Mouse (Mus musculus): ENCODE results near the gene Pkp4. TPM values are rescaled to one million over a fixed set of nuclear protein-coding genes. Genes with fewer than 3 reads are reported as not detected.
A peak's percentile ranks its signal among the peaks of the same experiment; 100 is the strongest.

Gene Pkp4
- polyA plus RNA-seq, 1 experiment from 2014 or later, result 7.7 TPM

GRCm38 (mm10) chr2:59212846-59213245 lies 52.2 kb downstream of the Pkp4 start:
- Histone ChIP-seq H3K36me3 (replicated peaks; ENCODE audit: insufficient read depth, low read length) (no peaks in the 10 kb centered on the region), H3K9ac (replicated peaks) (no peak overlapping the region)
- WGBS (ENCODE audit: insufficient replicate concordance), result 87% methylated on average over 1 of the region's 1 CpGs

GRCm38 (mm10) chr2:59217931-59218330 lies 57.3 kb downstream of the Pkp4 start:
- TF ChIP-seq CTCF (IDR thresholded peaks at IDR 0.05; ENCODE audit: low read depth) (no peak), EP300 (IDR thresholded peaks at IDR 0.05; ENCODE audit: low read depth) (no peak)
- H3K9me3 ChIP-seq (ENCODE audit: low read length), result no peaks in the 10 kb centered on the region
- no peak overlapping the region for H3K9ac ChIP-seq (replicated peaks)
- H3K27ac ChIP-seq (ENCODE audit: low read depth), result no peak overlapping the region
- H3K27me3 ChIP-seq (ENCODE audit: insufficient read depth, low read length), result no peaks in the 10 kb centered on the region
- no peak for ATAC-seq
- H3K4me3 ChIP-seq (ENCODE audit: low read depth, low read length), result no peak overlapping the region
- WGBS (ENCODE audit: insufficient replicate concordance), result 89% methylated on average over 6 of the region's 6 CpGs
- H3K4me1 ChIP-seq (ENCODE audit: insufficient read depth), result no peaks in the 10 kb centered on the region; the same call in 1 of the 2 replicates
- no peak for DNase-seq
- no peak overlapping the region for H3K4me2 ChIP-seq (ENCODE audit: low read depth, low read length)
- H3K36me3 ChIP-seq (replicated peaks; ENCODE audit: insufficient read depth, low read length), result no peaks in the 10 kb centered on the region

More at GRCm38 (mm10) chr2:59212846-59213245, 52.2 kb downstream of the Pkp4 start:
- Histone ChIP-seq H3K4me3 (ENCODE audit: low read depth, low read length) (no peak overlapping the region), H3K27me3 (ENCODE audit: insufficient read depth, low read length) (no peaks in the 10 kb centered on the region), H3K4me2 (ENCODE audit: low read depth, low read length) (no peak overlapping the region), H3K9me3 (ENCODE audit: low read length) (no peaks in the 10 kb centered on the region), H3K27ac (ENCODE audit: low read depth) (0 out of 2 replicates have a peak overlapping the region, but pooled peaks have one; percentile 79), H3K4me1 (ENCODE audit: insufficient read depth) (peaks cover 5% of the 10 kb centered on the region)
- no peak for DNase-seq
- TF ChIP-seq EP300 (IDR thresholded peaks at IDR 0.05; ENCODE audit: low read depth) (no peak), CTCF (IDR thresholded peaks at IDR 0.05; ENCODE audit: low read depth) (no peak)
- ATAC-seq, result no peak

GRCm38 (mm10) chr2:59219997-59220789 lies 59.5 kb downstream of the Pkp4 start:
- H3K9me3 ChIP-seq (ENCODE audit: low read length), result no peaks in the 10 kb centered on the region
- peak overlapping the region; percentile 73 for H3K27ac ChIP-seq (ENCODE audit: low read depth)
- DNase-seq (peak; percentile 53), ATAC-seq (peak; percentile 87)
- H3K27me3 ChIP-seq (ENCODE audit: insufficient read depth, low read length), result no peaks in the 10 kb centered on the region
- H3K4me3 ChIP-seq (ENCODE audit: low read depth, low read length), result no peak overlapping the region
- WGBS (ENCODE audit: insufficient replicate concordance), result 46% methylated on average over 9 of the region's 9 CpGs
- TF ChIP-seq EP300 (IDR thresholded peaks at IDR 0.05; ENCODE audit: low read depth) (no peak), CTCF (IDR thresholded peaks at IDR 0.05; ENCODE audit: low read depth) (no peak)
- H3K4me2 ChIP-seq (ENCODE audit: low read depth, low read length), result peak overlapping the region; percentile 26; the same call in 1 of the 2 replicates
- H3K4me1 ChIP-seq (ENCODE audit: insufficient read depth), result no peaks in the 10 kb centered on the region; the same call in 1 of the 2 replicates
- H3K36me3 ChIP-seq (replicated peaks; ENCODE audit: insufficient read depth, low read length), result no peaks in the 10 kb centered on the region
- H3K9ac ChIP-seq (replicated peaks), result no peak overlapping the region

DNA sequence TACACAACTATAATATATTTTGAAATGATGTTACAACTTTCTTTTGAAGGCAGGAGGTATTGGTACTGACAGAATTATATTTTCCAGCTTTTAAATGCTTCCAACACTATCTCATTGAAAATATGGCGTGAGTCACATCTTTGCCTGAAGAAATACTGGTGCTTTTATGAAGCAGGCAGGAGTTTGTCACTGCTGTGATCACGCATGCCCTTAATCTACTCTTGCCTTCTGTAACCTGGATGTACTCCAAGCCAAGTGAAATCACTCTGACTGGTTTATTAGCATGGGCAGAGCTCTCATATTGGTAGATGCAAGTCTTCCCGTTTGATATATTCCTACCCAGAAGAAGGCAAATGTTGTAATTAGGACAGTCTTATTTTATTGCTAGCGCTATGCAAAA lies 65.7 kb downstream of the Pkp4 start:
- DNase-seq (no peak), ATAC-seq (no peak)
- H3K27me3 ChIP-seq (ENCODE audit: insufficient read depth, low read length), result no peaks in the 10 kb centered on the region
- H3K4me3 ChIP-seq (ENCODE audit: low read depth, low read length), result no peak overlapping the region
- H3K9ac ChIP-seq (replicated peaks), result no peak overlapping the region
- 77% methylated on average over 4 of the region's 4 CpGs for WGBS (ENCODE audit: insufficient replicate concordance)
- TF ChIP-seq CTCF (IDR thresholded peaks at IDR 0.05; ENCODE audit: low read depth) (no peak), EP300 (IDR thresholded peaks at IDR 0.05; ENCODE audit: low read depth) (no peak)
- no peak overlapping the region for H3K27ac ChIP-seq (ENCODE audit: low read depth)
- H3K4me1 ChIP-seq (ENCODE audit: insufficient read depth), result peaks cover 10% of the 10 kb centered on the region
- no peaks in the 10 kb centered on the region for H3K9me3 ChIP-seq (ENCODE audit: low read length)
- no peak overlapping the region for H3K4me2 ChIP-seq (ENCODE audit: low read depth, low read length)
- no peaks in the 10 kb centered on the region for H3K36me3 ChIP-seq (replicated peaks; ENCODE audit: insufficient read depth, low read length)

DNA sequence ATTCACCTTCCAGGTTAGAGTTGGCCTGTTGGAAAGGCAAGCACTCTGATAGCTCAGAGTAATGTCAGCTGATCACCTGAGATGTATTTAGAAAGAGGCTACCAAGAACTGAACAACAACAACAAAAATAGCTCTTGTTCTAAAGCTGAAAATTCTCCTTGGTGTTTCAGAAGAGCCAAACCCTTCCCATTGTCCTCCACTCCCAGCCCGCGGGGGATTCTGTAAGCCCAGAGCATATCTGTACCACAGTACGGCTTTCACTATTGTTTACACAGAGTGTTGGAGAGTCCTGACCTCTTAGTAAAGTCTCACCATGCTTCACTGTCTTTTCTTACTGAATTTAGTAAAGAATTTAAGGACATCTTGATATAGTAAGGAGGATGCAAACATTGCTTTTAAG lies 66.4 kb downstream of the Pkp4 start:
- Histone ChIP-seq H3K4me2 (ENCODE audit: low read depth, low read length) (no peak overlapping the region), H3K36me3 (replicated peaks; ENCODE audit: insufficient read depth, low read length) (no peaks in the 10 kb centered on the region; the same call in 1 of the 2 replicates), H3K4me3 (ENCODE audit: low read depth, low read length) (no peak overlapping the region), H3K27me3 (ENCODE audit: insufficient read depth, low read length) (no peaks in the 10 kb centered on the region), H3K9ac (replicated peaks) (no peak overlapping the region), H3K27ac (ENCODE audit: low read depth) (no peak overlapping the region), H3K4me1 (ENCODE audit: insufficient read depth) (peaks cover 10% of the 10 kb centered on the region), H3K9me3 (ENCODE audit: low read length) (no peaks in the 10 kb centered on the region)
- TF ChIP-seq EP300 (IDR thresholded peaks at IDR 0.05; ENCODE audit: low read depth), result no peak
- no peak for TF ChIP-seq CTCF (IDR thresholded peaks at IDR 0.05; ENCODE audit: low read depth)
- ATAC-seq (no peak), DNase-seq (no peak)
- 61% methylated on average over 3 of the region's 3 CpGs for WGBS (ENCODE audit: insufficient replicate concordance)

- H3K4me2 ChIP-seq (ENCODE audit: low read depth, low read length), result no peak overlapping the region
- H3K27ac ChIP-seq (ENCODE audit: low read depth), result no peak overlapping the region
- H3K4me1 ChIP-seq (ENCODE audit: insufficient read depth), result peaks cover 10% of the 10 kb centered on the region
- no peaks in the 10 kb centered on the region for H3K9me3 ChIP-seq (ENCODE audit: low read length)
- no peaks in the 10 kb centered on the region for H3K27me3 ChIP-seq (ENCODE audit: insufficient read depth, low read length)
- 58% methylated on average over 8 of the region's 8 CpGs for WGBS (ENCODE audit: insufficient replicate concordance)
- H3K36me3 ChIP-seq (replicated peaks; ENCODE audit: insufficient read depth, low read length), result no peaks in the 10 kb centered on the region; the same call in 1 of the 2 replicates
- no peak for DNase-seq
- no peak overlapping the region for H3K9ac ChIP-seq (replicated peaks)
- TF ChIP-seq EP300 (IDR thresholded peaks at IDR 0.05; ENCODE audit: low read depth) (no peak), CTCF (IDR thresholded peaks at IDR 0.05; ENCODE audit: low read depth) (no peak)
- ATAC-seq, result peak; percentile 38; the same call in 1 of the 2 replicates
- H3K4me3 ChIP-seq (ENCODE audit: low read depth, low read length), result no peak overlapping the region
Measured at GRCm38 (mm10) chr2:59227508-59228263, 67.0 kb downstream of the Pkp4 start.

All from liver, postnatal 0 days (tissue).